15 mouse cellular contexts compared by ENCODE assay signal in the genomic region with DNA sequence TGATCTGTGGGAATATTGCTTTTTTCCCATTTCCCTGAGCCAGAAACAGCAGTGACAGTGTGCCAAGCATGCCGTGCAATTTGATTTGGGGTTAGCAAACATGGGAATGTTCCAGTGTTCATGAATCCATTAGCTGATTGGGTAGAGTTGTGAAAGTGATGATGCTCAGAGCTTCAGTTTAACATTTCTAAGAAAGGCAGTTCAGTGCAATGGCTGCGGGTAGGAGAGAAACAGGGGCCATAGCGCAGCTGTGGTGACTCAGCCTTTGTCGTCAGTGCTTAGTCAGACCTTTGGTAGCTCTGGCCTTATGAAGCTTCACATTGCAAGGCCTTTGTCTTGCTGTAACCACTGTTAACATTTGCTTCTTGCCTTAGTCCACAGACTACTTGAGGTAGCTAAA.
DNase-seq lines count a peak whose midpoint lies in the region; ATAC-seq and TF ChIP-seq lines count a peak whose summit lies in the region.
"Had no signal": no experiment of that assay in that cellular context is flagged by ENCODE, and none has a peak within 500 bp of the region (broad histone marks: within the 10 kb centered on the region; RNA-seq: fewer than 3 reads in every experiment).

No protein-coding gene starts in this region.

- no peak overlapping the region for H3K9ac ChIP-seq in forebrain, embryonic 14.5 days (ENCODE audit: low read length)
- H3K9ac ChIP-seq in forebrain, embryonic 11.5 days (ENCODE audit: low read length), result no peak overlapping the region
- H3K9ac ChIP-seq: embryonic facial prominence, embryonic 15.5 days had no signal

- H3K4me2 ChIP-seq in forebrain, embryonic 14.5 days (ENCODE audit: low read length), result no peak overlapping the region
- no peak overlapping the region for H3K4me2 ChIP-seq in forebrain, embryonic 11.5 days (ENCODE audit: low read depth, low read length, severe bottlenecking)
- H3K4me2 ChIP-seq: embryonic facial prominence, embryonic 15.5 days had no signal

- H3K36me3 ChIP-seq in forebrain, embryonic 14.5 days (ENCODE audit: control insufficient read depth, insufficient read depth, low read length), result no peaks in the 10 kb centered on the region
- no peaks in the 10 kb centered on the region for H3K36me3 ChIP-seq in forebrain, embryonic 11.5 days (ENCODE audit: control insufficient read depth, insufficient read depth, low read length)
- H3K36me3 ChIP-seq: embryonic facial prominence, embryonic 15.5 days had no signal

- no peak for TF ChIP-seq POLR2A in brain, embryonic 14.5 days (IDR thresholded peaks at IDR 0.05; ENCODE audit: borderline replicate concordance, extremely low read depth, insufficient read depth, insufficient read length, poor library complexity, severe bottlenecking)

- peak; percentile 14 for DNase-seq in forebrain, embryonic 14.5 days (ENCODE audit: low spot score)
- DNase-seq in forebrain, embryonic 11.5 days (ENCODE audit: low spot score), result no peak
- peak; percentile 65 for DNase-seq in 3134 (ENCODE audit: extremely low read depth, insufficient read length, low spot score)
- peak; percentile 65 for DNase-seq in Muller cell, postnatal 12 days (ENCODE audit: inconsistent ontology term)
- DNase-seq in brain, embryonic 14.5 days (ENCODE audit: low read depth), result peak; percentile 32
- DNase-seq in spleen, adult 18-20 months, result no peak
- DNase-seq in embryo, embryonic 11 days, result no peak
- DNase-seq: cerebellum, adult 2 months; gastrocnemius, postnatal 14 days; liver; lung, adult 2 months; lung, postnatal 36 days; thymus, postnatal 4 days had no signal

- H3K27ac ChIP-seq in forebrain, embryonic 14.5 days (ENCODE audit: low read depth, low read length), result no peak overlapping the region
- no peak overlapping the region for H3K27ac ChIP-seq in forebrain, embryonic 11.5 days (ENCODE audit: low read depth, low read length)
- H3K27ac ChIP-seq: embryonic facial prominence, embryonic 15.5 days had no signal

- TF ChIP-seq CTCF in brain, embryonic 14.5 days (IDR thresholded peaks at IDR 0.05; ENCODE audit: borderline replicate concordance, extremely low read depth, insufficient read depth, insufficient read length), result no peak

- no peak overlapping the region for H3K4me3 ChIP-seq in forebrain, embryonic 14.5 days (ENCODE audit: low read depth, low read length)
- H3K4me3 ChIP-seq in forebrain, embryonic 11.5 days (ENCODE audit: low read depth, low read length), result no peak overlapping the region
- H3K4me3 ChIP-seq: embryonic facial prominence, embryonic 15.5 days had no signal

- no peak for ATAC-seq in forebrain, embryonic 14.5 days
- ATAC-seq in forebrain, embryonic 11.5 days (replicated peaks; ENCODE audit: low FRiP score), result no peak

- no peaks in the 10 kb centered on the region for H3K9me3 ChIP-seq in forebrain, embryonic 14.5 days (replicated peaks; ENCODE audit: control insufficient read depth, low read length)
- no peaks in the 10 kb centered on the region for H3K9me3 ChIP-seq in forebrain, embryonic 11.5 days (ENCODE audit: control insufficient read depth, low read length)
- H3K9me3 ChIP-seq: embryonic facial prominence, embryonic 15.5 days; G1E had no signal

- no peaks in the 10 kb centered on the region for H3K4me1 ChIP-seq in forebrain, embryonic 14.5 days (ENCODE audit: control insufficient read depth, insufficient read depth, low read length)
- H3K4me1 ChIP-seq in forebrain, embryonic 11.5 days (replicated peaks; ENCODE audit: control insufficient read depth, insufficient read depth, low read length), result no peaks in the 10 kb centered on the region
- H3K4me1 ChIP-seq: embryonic facial prominence, embryonic 15.5 days had no signal

- no peaks in the 10 kb centered on the region for H3K27me3 ChIP-seq in forebrain, embryonic 14.5 days (replicated peaks; ENCODE audit: control insufficient read depth, insufficient read depth, low read length)
- no peaks in the 10 kb centered on the region for H3K27me3 ChIP-seq in forebrain, embryonic 11.5 days (ENCODE audit: control insufficient read depth, insufficient read depth, low read length)
- H3K27me3 ChIP-seq: embryonic facial prominence, embryonic 15.5 days had no signal

- WGBS in forebrain, embryonic 14.5 days, result 87% methylated on average over 4 of the region's 4 CpGs
- WGBS in forebrain, embryonic 11.5 days, result 95% methylated on average over 4 of the region's 4 CpGs

Comparison
In these comparisons a context has a peak if more than half of its experiments do, and no peak if none do; other contexts are left out.
1. DNase-seq: peak in forebrain, embryonic 14.5 days (single experiment), 3134 (single experiment), Muller cell, postnatal 12 days (single experiment) and brain, embryonic 14.5 days (single experiment); none in forebrain, embryonic 11.5 days (single experiment), spleen, adult 18-20 months (0 of 2) and embryo, embryonic 11 days (single experiment).